Mouse (Mus musculus) megakaryocyte progenitor cell, adult 5-6 weeks (primary cell): ENCODE measurements around the gene 2510039O18Rik. TPM values are rescaled to one million over a fixed set of nuclear protein-coding genes. Genes with fewer than 3 reads are reported as not detected.

ENCODE experiments used
- ATAC-seq: replicated peaks from 2 replicates; pipeline ENCODE4 v1.8.0; 2016; ENCODE audit warnings: mild to moderate bottlenecking, moderate TSS enrichment, inconsistent platforms; ENCODE audit not compliant: poor library complexity
- total RNA-seq, 2 experiments: library from RNA; stranded (forward) in 1 of 2; stranded (reverse) in 1 of 2; fragments of 157-497, 149-512 nt in 1 of 2; fragments of 200-1000 nt in 1 of 2; gene quantifications; 2 replicates each; pipeline versions ENCODE4 v1.2.3 to v1.2.4; 2015 to 2017

Gene 2510039O18Rik
- total RNA-seq (2015) (32.9 and 34.2 TPM in 2 replicates), total RNA-seq (2017) (30.4 and 38.6 TPM in 2 replicates)

DNA sequence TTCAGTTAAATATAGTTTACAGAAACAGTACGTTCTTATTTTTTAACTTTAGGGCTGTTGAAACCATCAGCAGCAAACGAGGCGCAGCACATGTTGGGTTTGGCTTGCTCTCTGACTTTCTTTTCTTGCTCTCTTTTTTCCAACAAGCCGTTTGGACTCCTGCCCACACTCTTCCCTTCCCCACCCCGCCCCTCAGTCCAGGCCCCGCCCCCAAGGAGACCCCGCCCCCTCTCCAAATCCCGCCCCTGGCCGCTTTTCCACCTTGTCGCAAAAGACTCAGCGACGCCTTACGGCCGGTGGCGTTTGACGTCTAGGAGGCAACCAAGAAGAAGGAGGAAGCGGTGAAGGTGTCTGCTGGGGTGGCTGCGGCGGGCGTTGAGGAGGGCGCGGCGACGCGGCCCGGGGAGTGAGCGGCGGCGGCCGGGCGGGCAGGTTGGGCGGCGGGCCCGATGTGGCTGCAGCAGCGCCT lies at the start of gene 2510039O18Rik:
Gene 2510039O18Rik, plus strand, starts transcription at position 320 of the 469 bp plus-strand sequence.
- peak; percentile 79 for ATAC-seq

DNA sequence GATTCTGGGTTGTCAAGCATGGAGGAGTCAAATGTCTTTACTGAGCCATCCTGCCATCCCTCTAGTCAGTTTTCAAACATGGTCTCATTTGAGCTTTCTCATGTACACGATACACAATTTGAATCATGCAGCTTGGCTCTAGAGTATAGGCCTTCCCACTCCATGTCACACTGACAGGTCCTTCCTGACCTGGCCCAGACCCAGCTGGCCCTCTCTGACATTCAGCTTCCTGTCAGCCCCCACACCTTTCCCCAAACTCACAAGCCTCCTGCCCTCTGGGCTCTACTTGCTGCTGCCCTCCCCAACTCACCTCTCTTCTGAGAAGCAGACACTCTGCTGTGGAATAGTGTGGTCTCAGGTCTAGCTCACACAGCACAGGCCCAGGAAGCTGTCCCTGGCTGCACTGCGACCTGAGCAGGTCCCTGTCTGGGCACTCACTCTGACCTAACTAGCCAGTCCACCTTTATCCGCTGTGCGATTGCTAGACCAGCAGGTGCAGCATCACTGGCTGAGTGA lies 44.8 kb upstream of the 2510039O18Rik start:
- no peak for ATAC-seq

DNA sequence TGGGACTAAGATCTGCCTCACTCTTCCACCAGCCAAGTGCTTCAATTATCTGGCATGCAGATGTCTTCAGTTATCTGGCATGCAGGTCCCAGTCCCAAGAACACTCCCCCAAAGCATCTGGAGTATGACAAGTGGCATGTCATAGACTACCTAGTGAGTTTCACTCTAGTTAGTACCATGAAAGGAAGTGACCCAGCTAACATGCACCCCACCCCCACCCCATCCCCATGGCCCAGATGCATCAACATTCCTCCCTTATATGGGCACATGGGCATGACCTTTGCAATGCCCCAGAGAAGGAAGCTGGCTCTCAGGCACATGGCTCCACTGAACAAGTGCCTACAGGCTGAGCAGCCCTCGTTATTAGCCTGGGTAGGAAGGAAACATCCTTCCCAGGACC lies 44.3 kb upstream of the 2510039O18Rik start:
- peak; percentile 10; the same call in 1 of the 2 replicates for ATAC-seq

DNA sequence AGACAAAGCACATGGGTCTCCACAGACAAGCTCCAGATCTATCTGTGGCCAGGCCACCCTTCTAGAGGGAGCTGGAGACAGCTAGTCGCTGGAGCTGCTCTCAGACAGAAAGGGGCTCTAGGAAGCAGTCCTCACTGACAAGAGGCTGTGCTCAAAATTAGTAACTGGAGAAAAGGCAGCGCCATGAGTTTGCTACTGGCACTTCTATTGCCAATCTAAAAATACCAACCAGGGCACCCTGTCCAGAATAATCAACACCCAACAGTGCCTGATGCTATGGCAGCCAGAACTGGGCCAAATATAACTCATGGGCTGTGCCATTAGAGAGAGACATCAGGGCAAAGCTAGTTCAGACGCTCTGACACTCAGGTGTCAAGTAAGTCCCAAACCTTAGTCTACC lies 43.3 kb upstream of the 2510039O18Rik start:
- ATAC-seq, result no peak

DNA sequence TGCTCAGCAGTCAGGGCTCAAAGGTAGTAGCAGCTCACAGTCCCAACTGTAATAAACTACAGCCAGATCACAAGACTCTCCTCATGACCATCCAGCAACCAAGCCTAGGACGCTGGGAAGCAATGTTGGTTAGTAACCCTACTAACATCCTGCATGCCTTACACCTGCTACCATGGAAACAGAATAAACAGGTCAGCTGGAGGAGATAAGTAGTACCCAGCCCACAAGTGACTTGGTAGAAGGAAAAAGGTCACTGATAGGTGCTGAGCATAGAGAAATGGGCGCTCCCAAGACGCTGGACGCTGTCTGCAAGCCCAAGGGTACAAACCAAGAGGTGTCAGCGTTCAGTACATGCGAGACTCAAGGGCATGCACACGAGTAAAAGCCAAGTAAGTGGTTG lies 40.2 kb upstream of the 2510039O18Rik start:
- no peak for ATAC-seq

DNA sequence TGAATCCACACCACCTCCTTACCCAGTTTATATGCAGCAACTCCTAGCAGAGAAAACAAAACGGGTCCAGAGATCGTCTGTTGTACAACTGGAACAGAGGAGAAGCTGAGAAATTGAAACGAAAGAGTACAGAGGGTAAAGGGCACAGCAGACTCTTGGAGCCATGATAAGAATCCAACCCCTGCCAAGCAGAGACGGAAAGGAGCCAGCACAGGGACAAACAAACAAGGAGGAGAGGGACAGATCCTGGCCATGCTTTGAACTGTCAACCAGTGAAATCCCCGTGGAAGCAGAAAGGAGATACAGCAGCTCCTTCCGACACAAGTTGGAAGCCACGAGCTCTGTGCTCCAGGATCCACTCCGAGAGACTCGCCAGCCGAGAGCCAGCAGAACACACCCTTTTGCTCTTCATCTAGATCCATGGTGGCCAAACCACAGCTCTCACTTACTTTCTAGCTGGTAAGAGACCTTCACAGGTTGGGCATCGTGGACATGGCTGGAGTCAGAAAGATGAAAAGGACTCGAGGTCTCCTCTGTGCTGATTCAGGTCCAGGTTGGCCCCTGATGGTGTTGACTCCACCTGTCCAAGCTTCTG lies 37.7 kb upstream of the 2510039O18Rik start:
- ATAC-seq, result no peak

DNA sequence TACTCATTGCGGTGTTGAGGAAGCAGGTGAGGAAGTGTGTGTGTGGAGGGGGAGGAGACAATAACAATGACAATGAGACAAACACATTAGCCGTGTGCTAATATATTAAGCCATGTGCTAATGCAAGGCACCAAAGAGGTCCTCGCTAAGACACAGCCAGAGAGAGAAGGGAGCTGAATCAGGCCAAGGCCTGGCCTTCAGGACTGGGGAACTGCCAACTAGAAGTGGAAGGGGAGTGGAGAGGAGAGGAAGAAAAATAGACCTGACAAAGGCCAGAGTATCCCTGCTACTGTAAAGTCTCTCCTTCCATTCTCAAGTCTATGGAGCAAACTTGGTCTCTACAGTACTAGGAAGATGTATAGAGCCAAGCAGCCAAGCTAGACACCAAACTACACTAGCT lies 37.1 kb upstream of the 2510039O18Rik start:
- no peak for ATAC-seq

DNA sequence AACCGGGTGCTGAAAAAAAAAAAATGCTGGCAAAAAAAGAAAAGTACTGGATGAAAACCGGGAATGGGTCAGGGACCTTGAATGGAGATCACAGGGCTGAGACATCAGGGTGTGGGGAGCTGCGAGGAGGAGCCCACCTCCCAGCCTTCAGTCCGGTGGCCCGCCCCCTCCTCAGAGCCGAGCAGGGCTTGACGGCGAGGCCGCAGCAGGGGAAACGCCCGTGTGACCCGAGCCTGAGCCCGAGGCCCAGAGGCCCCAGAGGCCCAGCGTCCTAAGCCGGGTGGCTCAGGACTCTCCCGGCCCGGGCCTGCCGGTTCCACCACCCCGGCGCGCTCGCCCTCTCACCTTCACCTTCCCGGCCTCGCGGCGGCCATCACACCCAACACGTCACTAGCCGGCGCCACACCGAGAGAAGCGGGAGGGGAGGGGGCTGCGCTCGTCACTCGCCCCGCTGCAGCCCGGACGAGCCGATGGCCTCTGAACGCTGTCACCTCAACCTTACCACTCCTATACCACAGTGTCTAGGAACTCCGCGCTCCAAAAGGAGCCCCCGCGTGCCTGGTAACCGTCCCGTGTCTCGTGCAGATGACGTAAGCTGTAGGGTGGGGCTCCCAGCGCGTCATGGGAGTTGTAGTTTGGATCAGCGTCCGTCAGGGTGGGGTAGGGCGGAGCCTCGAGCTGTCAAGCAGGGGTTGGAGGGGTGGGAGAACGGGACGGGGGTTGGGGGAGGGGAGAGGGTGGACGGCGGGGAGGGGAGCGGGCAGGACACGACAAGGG lies 36.2 kb upstream of the 2510039O18Rik start, which contains the start of gene Mfn2:
Gene Mfn2, minus strand, starts transcription at position 392 of the 777 bp plus-strand sequence.
- peak; percentile 90 for ATAC-seq

DNA sequence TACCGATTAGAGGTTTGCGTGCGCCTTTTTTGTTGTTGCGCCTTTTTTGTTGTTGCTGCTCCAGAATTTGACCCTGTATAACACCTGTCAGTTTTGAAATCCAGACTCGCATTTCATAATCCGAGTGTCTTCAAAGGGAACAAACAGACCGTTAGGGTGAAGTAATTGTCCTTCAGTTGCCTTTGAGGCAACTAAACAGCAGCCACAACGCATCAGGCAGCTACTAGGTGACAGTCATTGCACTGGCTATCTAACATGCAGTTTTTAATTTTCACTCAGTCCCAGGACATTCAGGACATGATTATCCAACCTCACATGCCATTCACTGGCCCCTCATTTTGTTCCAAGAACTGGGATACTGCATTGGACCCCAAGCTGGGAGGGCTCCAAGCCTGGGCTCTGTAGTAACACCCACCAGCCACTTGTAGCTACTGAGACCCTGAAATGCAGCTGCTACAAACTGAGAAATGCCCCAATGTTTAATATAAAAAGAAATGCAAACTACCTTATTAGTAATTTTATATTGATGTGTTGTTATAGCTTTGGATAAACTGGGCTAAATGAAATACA lies 35.5 kb upstream of the 2510039O18Rik start:
- peak; percentile 57 for ATAC-seq

DNA sequence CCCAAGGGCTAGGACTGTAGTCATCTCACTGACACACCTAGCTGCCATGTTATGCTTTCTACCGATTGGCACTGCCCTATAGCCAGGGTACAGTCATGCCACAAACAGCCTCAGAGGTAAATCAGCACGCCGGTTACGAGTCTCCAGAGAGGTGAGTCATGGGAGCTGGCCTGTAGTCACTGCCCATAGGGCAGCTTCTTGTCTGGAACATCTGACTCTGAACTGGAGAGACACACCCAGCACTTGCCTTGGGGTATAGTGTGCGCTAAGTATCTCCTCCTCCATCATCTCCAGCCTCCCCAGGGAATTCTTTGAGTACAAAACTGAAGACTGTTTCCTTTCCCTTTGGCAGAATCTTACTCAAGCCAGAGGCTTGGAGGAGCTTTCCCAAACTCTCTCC lies 34.5 kb upstream of the 2510039O18Rik start:
- ATAC-seq, result no peak

DNA sequence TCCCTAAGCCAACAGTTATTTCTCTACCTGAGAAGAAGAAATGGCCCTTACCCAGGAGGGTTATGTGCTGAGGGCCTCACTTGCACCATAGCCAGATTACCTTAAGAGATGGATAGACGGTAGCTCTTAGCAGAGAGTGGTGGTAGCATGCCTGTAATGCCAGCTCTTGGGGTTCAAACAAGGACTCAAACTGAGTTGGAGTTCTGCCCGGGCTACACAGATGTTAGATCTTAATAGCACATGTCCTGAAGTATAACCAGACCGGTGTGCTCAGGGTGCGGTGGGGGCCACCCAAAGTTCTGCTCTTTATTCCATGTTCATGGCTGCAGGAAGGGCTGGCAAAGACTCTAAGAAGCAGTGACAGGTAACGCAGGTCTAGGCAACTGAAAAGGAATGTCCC lies 31.2 kb upstream of the 2510039O18Rik start:
- no peak for ATAC-seq

DNA sequence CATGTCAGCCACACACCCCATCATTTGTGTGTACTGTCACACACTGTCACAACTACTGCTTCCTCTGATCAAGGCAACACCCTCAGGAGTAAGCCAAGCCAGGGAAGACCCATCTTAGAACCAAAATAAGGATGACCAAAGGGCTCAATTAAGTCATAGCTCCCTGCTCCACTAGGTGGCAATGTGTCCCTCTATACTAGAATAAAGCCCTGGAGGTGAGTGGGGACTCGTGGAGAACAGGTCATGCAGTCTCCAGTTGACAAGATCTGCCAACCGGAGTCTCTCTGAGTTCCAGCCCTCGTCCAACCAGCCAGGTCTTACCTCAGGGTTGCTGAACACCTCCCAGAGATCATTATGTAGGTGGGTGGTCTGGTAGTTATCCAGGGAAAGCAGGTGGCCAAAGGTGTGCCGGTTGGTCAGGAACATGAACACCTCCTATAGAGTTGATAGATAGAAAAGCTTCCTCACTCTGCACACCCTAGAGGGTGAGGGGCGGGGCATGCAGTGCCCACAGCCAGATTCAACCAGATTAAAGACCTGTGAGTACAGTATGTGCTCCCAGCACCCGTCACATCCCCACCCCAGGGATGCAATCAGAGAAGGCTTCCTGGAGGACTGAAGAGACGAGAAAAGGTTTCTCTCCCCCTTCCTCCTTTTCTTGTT lies 22.1 kb upstream of the 2510039O18Rik start:
- ATAC-seq, result peak; percentile 90

DNA sequence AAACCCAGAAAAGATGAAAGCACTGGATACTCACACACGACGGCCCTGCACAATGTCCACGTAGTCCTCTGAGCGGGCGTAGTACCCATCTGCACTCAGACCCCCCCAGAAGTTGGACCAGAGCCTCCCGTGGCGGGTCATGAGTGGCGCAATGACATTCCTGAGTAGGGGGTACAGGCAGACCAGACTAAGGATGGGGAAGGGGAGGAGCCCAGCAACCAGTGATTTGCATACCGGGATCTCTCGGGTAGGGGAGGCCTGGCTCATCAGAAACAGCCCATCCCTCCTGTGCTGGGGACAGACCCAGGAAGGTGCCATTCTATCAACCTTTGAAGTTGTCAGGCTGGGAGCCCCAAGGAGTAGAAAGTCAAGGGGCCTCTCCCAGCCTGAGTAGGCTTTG lies 19.7 kb upstream of the 2510039O18Rik start:
- no peak for ATAC-seq

DNA sequence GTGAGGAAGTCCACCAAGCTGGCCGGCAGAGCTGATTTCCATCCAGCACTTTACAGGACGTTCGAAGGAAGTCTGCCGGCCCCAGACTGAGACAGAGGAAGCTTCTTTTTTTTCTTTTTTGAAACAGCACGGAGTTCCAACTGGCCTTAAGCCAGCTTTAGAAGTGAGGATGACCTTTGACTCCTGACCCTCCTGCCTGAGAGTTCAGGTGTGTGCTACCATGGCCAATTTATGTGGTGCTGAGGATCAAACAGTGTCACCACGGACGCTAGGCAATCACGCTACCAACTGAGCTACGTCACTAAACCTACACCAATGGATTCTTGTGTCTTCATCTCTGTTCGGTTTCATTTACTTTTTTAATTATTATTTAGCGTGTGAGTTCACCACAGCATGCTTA lies 18.4 kb upstream of the 2510039O18Rik start:
- peak; percentile 41 for ATAC-seq

DNA sequence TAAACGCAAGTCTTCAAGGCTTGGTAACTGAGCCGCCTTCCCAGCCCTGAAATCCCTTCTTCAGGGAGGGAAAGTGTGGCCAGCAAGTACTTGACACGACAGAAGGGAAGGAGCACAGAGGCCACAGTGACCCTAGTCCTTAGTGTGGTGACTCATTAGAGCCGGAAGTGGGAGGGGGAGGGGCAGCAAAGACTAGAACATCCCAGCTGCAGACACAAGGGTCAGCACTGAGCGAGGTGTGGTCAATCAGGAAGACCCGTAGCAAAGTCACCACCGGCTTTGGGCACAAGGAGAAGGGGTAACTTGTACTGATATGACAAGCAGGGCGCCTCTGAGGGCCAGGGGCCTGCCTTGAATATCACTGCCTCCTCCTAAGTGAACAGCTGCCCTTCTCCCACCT lies 13.0 kb upstream of the 2510039O18Rik start:
- ATAC-seq, result peak; percentile 62

DNA sequence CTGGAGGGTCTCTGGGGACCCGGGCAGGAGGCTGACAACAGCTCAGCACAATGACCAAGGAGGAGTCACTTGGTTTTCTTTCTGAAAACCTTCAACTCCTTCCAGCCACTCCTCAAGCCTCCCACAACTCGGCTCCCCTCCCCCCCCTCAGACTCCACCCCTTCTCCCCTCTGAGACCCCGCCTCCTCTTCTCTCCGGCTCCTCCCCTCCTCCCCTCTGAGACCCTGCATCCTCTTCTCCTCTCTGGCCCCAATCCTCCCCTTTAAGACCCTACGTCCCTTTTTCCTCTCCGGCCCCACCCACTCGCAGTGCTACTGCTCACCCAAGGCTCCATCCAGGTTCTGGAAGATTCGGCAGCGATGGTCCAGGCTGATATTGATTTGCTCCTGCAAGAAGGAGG lies 12.6 kb upstream of the 2510039O18Rik start:
- ATAC-seq, result peak; percentile 10; the same call in 1 of the 2 replicates

DNA sequence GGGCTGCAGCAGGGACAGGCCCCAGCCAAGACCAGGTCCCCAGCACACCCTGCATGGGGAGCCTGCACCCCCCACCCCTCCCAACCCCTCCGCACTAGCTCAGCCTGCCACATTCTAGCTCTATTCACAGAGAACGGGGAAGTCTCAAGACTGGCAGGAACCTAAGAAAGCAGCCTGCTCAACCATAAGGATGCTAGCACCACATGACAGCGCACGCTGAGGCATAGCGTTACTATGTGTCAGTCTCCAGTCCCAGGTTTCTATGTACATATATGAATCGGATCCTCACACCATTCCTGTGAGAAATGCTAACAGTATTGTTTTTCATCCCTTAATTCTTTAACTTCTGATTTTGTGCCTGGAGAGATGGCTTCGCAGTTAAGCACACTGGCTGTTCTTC lies 12.2 kb upstream of the 2510039O18Rik start:
- peak; percentile 29 for ATAC-seq

DNA sequence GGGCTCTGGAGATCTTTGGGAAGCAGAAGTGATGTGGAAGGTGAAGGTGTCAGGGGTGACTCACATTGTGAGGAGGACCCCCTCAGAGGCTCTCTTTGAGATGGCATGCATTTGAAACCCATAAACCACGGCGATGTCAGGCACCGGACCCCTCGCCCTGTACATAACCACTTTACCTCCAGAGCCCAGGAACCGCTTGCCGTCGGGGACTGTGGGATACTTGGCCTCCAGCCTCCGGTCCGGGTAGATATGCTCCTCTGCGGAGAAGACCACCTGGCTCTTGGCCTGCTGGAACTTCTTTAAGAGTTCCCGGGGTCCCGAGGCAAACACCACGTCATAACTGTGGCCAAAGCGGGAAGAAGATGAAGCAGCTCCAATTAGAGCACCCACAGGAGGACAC lies 9.7 kb upstream of the 2510039O18Rik start:
- no peak for ATAC-seq

DNA sequence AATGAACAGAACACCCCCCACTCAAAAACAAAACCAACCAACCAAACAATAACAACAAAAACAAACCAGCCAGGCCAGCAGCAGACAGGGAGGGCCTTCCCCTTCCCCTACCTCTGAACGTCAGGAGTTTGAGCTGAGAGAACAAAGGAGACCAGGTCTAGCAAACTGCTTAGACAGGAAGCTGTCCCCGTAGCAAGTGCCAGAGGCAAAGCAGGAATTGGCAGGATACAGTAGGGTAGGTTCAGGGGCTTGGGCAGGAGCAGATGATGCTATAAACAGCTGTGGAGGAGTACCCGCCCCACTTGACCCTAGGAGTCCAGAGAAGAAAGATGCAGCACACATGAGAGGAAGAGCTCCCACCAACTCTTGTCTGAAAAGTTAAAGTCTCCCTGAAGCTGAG lies 6.6 kb upstream of the 2510039O18Rik start:
- ATAC-seq, result no peak

DNA sequence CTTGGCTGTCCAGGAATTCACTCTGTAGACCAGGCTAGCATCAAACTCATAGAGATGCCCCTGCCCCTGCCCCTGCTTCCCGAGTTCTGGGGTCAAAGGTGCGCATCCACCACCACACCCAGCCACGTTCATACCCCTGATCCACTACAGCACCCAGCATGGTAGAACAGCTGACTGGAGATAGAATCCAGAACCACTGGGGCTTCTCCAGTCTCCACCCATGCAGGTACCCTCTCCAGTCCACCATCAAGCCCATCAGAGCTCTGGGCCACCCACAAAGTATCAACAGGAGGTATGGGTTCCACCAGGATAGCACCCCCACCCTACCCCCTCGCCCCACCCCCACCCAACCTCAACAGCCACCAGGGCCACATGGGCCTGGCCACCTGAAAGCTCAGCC lies 6.1 kb upstream of the 2510039O18Rik start:
- ATAC-seq, result no peak

DNA sequence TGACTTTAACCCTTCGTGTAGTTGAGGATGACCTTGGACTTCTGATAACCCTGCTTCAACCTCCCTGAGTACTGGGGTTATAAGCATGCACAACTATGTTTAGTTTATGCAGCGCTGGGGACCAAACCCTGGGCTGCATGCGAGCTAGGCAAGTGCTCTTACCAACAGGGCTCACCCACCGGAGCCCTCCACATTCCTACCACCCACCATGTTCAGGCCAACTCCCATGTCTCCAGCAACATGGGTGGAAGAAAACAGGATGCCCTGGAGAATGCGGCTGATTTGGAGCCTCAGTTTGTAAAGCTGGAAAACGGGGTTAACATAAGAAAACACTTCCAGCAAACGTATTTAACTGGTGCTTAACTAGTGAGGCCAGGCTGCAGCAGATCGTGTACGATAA lies 4.8 kb upstream of the 2510039O18Rik start:
- ATAC-seq, result no peak
